Mouse (Mus musculus): ENCODE measurements at regions not wholly inside any gene's neighbourhood (a gene's known extent, or its start where the extent isn't known, plus 50 kb on each side); places are given as distances from the start of the nearest gene placed in this dataset.

- TF ChIP-seq CTCF (conservative IDR thresholded peaks at IDR 0.05; ENCODE audit: insufficient read depth, insufficient read length, low read depth, low read length) (no peak), POLR2A (IDR thresholded peaks at IDR 0.05; ENCODE audit: low read depth, low read length) (no peak)
These were observed 234.9 kb upstream of the Chl1 start for GRCm38 (mm10) chr6:103275476-103275875.
